Mouse (Mus musculus) brain, embryonic 14.5 days (tissue): ENCODE results near the gene Slc9a3.

ENCODE experiments used
- CTCF ChIP-seq: fragments of 200-500 bp; IDR thresholded peaks from 2 replicates; pipeline ENCODE4 v1.5.1; 2012; ENCODE audit warnings: inconsistent platforms, mild to moderate bottlenecking, moderate library complexity, borderline replicate concordance; ENCODE audit not compliant: insufficient read depth, insufficient read length; ENCODE audit errors: extremely low read depth
- POLR2A ChIP-seq: fragments of 200-500 bp; IDR thresholded peaks from 2 replicates; pipeline ENCODE4 v1.6.1; 2012; ENCODE audit warnings: mild to moderate bottlenecking, inconsistent platforms, borderline replicate concordance; ENCODE audit not compliant: poor library complexity, insufficient read depth, insufficient read length, severe bottlenecking; ENCODE audit errors: extremely low read depth

DNA sequence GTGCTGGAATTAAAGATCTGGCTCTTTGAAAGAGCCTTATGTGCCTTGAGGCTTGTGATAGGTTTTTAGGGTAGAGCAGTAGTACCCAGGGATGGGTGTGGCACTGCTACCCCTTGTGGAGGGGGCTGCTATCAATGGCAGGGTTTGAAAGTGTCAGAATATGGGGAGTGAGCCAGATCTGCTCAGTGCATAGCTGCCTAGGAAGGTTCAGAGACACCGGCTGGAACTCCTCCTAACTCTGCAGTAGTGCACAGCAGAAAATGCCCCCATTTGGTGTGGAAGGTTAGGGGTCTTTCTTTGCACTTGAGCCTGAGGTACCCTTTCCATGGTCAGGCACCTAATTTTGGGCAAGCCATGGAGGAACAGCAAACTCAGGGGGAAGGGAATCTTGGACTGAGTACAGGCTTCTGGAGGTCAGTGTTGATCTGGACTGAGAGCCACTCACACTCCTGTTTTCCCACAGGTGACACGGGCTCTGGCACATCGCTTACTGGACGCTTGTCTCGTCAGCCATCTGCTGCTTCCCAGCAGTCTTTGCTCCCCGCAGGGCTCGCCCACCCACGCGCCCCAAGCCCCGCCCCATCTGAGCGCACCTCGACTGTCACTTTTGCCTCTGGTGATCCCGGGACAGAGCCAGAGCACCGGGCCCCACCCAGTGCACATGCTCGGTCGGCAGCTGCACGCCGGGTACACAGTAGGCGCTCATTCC is 45.2 kb downstream of the Slc9a3 start:
- TF ChIP-seq CTCF (no peak), POLR2A (no peak)
